Mouse (Mus musculus) inflammation-experienced regulatory T-cells, adult 6 months (primary cell): ENCODE data around the gene Pik3r6. TPM values are rescaled to one million over a fixed set of nuclear protein-coding genes. Genes with fewer than 3 reads are reported as not detected.

Source experiments
- ATAC-seq: one replicate; pipeline ENCODE4 v1.8.0; 2017
- polyA plus RNA-seq, 3 experiments: library from polyadenylated mRNA; unstranded; fragments of 100-300 nt; shearing (Covaris generic); gene quantifications; one replicate each; pipeline ENCODE4 v1.2.1; 2017

Pik3r6 gene
- polyA plus RNA-seq, 3 experiments from 2014 or later, result not detected

DNA sequence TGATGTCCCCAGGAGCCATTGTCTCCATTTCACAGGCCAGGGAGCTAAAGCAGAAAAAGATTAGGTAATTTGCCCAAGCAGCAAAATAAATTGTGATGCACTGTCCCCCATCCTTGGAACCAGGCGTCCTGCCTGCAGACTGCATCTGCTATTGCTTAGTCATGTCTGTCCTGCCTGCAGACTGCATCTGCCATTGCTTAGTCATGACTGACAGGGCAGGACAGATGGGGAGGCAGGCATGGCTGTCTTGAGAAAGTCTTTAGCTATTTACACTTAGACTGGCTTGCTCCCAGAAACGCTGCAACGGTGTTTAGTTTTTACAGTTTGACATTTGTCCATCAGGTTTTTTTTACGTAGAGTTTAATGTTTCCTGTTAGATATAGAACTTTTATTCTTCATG is 33.6 kb downstream of the Pik3r6 start:
- no peak for ATAC-seq

DNA sequence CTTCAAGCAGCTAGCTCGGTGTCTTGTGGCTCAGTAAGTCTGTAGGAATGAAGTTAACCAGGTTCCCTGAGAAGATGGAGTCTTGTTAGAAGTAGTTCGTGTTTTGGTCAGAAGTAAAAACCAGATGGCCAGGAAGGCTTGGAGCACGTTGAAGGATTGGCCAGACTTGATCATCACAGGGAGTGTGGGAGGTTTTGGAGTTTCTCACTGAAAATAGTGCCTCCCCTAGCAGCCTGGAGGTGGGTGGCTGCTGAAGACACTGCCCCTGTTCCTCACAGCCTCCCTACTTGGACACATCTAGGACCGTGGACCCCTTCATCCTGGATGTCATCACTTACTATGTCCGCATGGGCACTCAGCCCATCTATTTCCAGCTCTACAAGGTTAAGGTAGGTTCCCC is 36.8 kb downstream of the Pik3r6 start:
- no peak for ATAC-seq

DNA sequence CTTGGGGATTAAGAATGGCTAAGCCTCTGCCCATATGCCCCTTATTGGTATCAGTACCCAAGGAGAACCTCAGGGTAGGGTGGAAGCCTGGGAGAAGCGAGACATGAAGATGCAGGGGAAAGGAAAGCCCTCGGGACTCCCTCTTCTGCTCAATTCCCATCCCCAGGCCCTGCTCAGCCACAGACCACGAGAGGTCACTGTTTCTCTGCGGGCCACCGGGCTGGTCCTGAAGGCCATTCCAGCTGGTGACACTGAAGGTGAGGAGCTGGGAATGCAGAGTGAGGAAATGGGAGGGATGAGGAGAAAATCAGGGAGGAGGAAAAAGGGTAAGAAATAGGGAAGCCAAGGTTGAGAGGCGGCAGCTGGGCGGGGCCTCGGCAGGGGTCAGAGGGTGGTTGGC is 41.7 kb downstream of the Pik3r6 start:
- no peak for ATAC-seq

- ATAC-seq, result no peak
These were observed 42.4 kb downstream of the Pik3r6 start for GRCm38 (mm10) chr11:68545172-68545571.

GRCm38 (mm10) chr11:68545682-68546222 is 42.9 kb downstream of the Pik3r6 start:
- no peak for ATAC-seq

- no peak for ATAC-seq
These were observed 44.7 kb downstream of the Pik3r6 start for GRCm38 (mm10) chr11:68547484-68547883.

GRCm38 (mm10) chr11:68549597-68549996 is 46.8 kb downstream of the Pik3r6 start:
- ATAC-seq, result no peak

DNA sequence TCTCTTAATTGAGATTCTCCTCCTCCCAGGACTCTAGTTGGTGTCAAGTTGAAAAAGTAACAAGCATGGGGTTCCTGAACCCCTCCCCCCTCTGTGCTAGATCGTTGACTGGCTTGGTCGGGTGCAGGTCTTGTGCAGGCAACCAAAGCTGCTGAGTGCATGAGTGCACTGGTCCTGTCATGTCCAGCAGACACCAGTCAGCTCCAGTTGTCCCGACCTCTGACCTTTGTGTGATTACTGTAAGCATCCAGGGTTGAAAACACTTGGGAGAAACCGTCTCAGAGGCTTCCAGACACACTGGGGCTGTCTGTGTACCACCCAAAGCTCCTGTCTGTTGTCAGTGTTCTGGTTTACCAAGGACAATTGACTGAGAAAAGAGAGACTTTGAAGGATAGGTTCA is 47.5 kb downstream of the Pik3r6 start:
- no peak for ATAC-seq

DNA sequence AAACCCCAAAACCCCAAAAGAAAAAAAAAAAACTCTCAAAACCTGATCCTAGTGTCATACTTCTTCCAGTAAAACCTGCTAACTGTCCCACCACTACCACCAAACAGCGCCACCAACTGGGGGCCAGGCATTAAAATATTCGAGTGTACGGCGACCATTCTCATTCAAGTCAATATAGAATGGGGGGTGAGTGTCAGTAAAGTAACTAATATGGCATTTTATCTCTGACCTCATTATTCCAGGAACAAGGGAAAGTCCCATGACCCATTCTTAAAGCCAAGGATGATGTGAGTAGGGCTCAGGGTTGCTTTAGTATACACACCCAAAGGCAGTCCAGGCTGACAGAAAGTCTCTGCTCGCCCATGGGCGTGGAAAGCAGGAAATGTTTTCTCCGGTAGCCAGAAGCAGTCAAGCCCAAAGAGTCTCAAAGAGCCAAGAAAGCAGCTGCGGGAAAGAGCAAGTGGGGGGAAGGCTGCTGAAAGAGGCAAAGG is 51.2 kb downstream of the Pik3r6 start:
- ATAC-seq, result no peak

DNA sequence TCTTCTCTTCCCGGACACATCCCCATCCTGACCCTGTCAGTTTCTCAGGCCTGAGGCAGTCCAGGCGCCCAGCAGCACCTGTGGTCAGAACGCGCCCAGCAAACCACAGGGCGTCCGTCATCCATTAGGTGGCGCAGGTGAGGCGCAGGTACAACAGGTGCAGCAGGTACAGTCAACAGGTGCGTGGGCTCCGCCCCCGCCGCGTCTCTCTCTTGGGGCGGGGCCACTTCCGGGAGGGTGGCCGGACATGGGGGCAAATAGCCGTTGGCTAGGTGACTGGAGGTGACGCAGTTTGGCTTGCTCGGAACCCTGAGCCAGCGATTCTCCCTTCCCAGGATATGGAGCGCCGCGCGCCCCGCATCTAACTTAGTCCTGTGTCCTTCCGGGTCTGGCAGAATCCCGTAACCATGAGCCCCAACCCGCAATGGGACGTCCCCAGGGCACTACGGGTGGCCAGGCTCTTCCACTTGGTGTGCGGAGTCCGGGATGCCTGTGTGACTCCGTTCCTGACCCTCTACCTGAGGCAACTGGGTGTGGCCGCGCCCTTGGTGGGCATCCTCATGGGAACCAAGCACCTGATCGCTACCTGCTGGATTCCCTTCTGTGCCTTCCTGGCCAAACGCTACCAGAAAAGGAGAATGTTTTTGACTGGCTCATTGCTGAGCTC is 53.2 kb downstream of the Pik3r6 start, which contains the start of gene Mfsd6l:
TSS of gene Mfsd6l (plus strand) at position 269 of the 667 bp plus-strand sequence.
- ATAC-seq, result no peak

DNA sequence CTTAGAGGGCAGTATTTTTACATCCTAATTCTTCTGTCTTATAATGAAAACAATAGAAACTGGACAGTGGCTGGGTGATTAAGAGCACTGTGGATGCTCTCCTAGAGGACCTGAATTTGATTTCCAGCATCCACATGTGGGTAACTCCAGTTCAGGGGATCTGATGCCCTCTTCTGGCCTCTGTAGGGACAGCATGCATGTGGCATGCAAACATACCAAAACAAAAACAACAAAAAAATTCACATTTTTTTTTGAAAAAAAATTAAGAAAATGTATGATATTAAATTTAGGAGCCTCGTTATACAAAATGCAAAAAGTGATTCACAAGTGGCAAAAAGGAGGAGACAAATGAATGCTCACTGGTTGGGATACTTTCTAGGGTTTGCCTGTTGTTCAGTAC is 56.7 kb downstream of the Pik3r6 start:
- ATAC-seq, result no peak

DNA sequence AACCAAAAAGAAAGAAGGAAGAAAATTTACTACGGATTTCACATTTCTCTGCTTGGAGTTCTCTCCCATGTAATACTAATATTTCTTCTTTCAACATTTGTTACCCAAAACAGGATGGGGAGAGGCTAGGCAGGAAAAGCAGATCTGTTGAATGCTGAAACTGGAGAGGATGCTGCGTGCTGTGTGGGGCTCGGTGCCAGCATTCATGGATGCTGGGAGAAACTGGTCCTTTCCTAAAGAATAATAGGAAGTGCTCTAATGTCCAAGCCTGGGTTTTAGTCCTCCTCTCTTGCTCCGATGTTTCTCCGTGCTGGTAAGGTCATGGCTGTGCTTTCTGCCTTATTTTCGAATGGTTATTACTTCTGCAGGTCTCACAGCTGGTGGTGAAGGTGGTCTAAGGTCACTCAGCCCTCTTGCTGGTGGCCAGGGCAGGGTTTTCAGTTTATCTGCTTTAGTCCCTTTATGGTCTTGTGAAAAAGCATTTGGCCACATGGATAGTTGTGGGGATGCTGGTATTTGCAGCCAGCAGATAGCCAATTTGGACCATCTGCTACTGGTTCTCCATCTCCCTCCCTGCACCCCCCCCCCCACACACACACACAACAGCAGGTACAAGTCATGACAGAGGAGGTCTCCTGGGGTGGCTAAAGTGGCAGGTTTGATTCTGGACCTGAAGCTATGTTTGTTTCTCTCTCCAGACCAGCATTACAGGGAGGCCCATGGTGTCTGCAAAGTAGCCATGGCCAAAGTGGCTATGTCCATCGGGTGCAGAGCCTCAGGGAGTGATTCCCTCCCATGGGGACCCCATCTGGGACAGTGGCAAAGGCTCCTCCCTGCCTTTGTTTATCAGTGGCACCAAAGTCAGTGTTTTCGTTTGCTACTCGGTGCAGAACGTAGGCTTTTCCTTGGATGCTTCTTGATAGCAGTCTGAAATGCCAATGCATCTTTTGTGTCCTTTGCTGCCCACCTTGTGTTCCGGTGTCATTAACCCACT is 59.4 kb downstream of the Pik3r6 start:
- no peak for ATAC-seq

- ATAC-seq, result no peak
These were observed 61.7 kb downstream of the Pik3r6 start for GRCm38 (mm10) chr11:68564356-68565031.

GRCm38 (mm10) chr11:68565032-68565429 is 62.2 kb downstream of the Pik3r6 start:
- no peak for ATAC-seq

DNA sequence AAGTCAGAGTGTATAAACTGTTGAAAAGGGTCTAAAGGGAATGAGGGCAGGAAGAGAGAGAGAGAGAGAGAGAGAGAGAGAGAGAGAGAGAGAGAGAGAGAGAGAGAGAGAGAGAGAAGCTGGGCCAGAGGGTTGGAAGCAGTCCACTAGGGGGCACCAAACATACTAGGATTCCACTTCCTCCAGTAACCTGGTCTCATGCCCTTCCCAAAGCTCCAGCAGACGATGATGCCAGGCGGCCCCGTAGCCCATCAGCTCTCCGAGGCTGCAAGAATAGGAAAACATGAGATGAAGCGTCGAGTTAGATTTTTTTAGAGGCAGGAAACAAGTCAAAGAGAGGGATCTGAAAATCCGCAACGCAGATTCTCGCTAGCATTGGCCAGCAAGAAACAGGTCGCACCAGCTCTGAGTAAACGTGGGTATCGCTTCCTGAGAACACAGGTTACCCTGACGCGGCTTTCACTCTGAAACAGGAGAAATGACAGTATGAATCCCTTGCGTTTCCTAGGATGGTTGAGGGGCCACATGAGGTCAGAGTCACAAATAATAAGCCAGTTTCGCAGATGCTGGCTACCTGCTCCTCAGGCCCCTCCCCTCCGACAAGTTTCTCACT is 63.7 kb downstream of the Pik3r6 start:
- ATAC-seq, result no peak

- ATAC-seq, result no peak
These were observed 68.0 kb downstream of the Pik3r6 start for GRCm38 (mm10) chr11:68570861-68571260.

- ATAC-seq, result no peak
These were observed 74.3 kb downstream of the Pik3r6 start for GRCm38 (mm10) chr11:68577076-68577475.

GRCm38 (mm10) chr11:68579462-68579881 is 76.7 kb downstream of the Pik3r6 start:
- ATAC-seq, result no peak

- ATAC-seq, result no peak
These were observed 77.7 kb downstream of the Pik3r6 start for GRCm38 (mm10) chr11:68580566-68580965.

- no peak for ATAC-seq
These were observed 80.4 kb downstream of the Pik3r6 start for GRCm38 (mm10) chr11:68583225-68583624.

DNA sequence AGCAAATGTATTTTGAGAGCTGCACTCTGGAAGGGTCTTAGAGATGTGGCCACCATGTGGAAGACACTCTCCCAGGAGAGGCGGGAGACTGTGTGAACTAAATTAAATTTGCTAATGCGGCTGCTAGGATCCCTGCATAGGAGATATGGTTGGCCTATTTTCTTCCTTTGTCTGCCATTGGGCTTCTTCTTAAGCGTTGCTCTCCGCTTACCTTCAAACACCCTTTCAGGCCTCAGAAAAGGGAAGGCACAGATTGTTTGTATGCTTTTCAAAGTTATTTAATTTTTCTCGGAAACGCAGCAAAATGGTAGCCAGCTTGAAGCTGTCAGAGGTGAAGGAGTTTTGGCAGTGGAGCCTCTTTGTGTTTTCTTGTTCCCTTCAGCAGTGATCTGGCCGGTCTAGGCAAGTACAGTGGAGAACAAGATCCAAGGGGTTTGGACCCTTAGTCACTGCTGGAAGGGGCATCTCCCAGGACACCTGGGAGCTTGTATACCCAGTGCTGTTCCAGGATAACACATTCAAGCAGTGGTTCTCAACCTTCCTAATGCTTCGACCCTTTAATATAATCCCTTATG is 81.2 kb downstream of the Pik3r6 start:
- ATAC-seq, result no peak

DNA sequence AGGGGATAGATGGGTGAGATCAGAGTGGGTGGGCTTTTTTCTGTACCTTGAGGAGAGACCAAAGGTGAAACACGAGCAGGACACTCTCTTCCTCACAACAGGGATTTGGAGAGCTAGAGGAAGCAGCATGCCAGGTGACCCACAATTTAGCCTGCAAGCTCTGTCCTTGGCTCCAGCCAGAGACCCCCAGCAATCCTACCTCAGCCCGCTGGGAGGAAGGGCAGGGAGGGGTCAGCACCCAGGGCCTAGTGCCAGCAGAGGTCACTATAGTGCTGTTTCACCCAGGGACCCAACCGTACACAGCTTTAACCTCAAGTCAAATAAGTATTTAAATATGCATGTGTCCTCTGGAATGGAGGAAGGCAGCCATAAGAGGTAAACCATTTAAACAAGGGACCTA is 83.1 kb downstream of the Pik3r6 start:
- ATAC-seq, result no peak
